Mouse (Mus musculus): ENCODE data around the gene Abcb4. TPM values are rescaled to one million over a fixed set of nuclear protein-coding genes. Genes with fewer than 3 reads are reported as not detected.

Abcb4 gene
- polyA plus RNA-seq, 2 experiments = 25.1 to 27.1 TPM

- no peak overlapping the region for H3K4me2 ChIP-seq (ENCODE audit: low read depth)
- H3K9me3 ChIP-seq (ENCODE audit: control insufficient read depth, low read length) = no peaks in the 10 kb centered on the region
- no peaks in the 10 kb centered on the region for H3K27me3 ChIP-seq (ENCODE audit: control insufficient read depth, insufficient read depth, low read length)
- DNase-seq (ENCODE audit: low read depth in 3 of 3, low spot score in 3 of 3) (no peak), ATAC-seq (ENCODE audit: insufficient read depth) (no peak)
- no peak for TF ChIP-seq CTCF (IDR thresholded peaks at IDR 0.05; ENCODE audit: low read depth)
- TF ChIP-seq EP300 (IDR thresholded peaks at IDR 0.05; ENCODE audit: low read depth) = no peak
- H3K27ac ChIP-seq = no peak overlapping the region
- H3K4me1 ChIP-seq (replicated peaks; ENCODE audit: control insufficient read depth in 2 of 2, insufficient read depth in 2 of 2, low read length in 1 of 2) = peaks cover 0 to 3% of the 10 kb centered on the region in 2 experiments; a peak in 1 of 4 replicates
- H3K9ac ChIP-seq (replicated peaks) = no peak overlapping the region
- WGBS (ENCODE audit: insufficient replicate concordance) = 68% methylated on average over 2 of the region's 2 CpGs
- no peaks in the 10 kb centered on the region for H3K36me3 ChIP-seq (replicated peaks; ENCODE audit: control insufficient read depth, insufficient read depth, low read depth)
- H3K4me3 ChIP-seq (ENCODE audit: insufficient read depth in 1 of 2, low read depth in 2 of 2, low read length in 2 of 2) = no peak overlapping the region
Measured at GRCm38 (mm10) chr5:8877086-8877485, 16.4 kb upstream of the Abcb4 start.

- Histone ChIP-seq H3K4me2 (ENCODE audit: low read depth) (no peak overlapping the region), H3K27me3 (ENCODE audit: control insufficient read depth, insufficient read depth, low read length) (no peaks in the 10 kb centered on the region), H3K4me1 (replicated peaks; ENCODE audit: control insufficient read depth in 2 of 2, insufficient read depth in 2 of 2, low read length in 1 of 2) (peaks cover 0 to 2% of the 10 kb centered on the region in 2 experiments; a peak in 1 of 4 replicates), H3K27ac (no peak overlapping the region), H3K9ac (replicated peaks) (no peak overlapping the region), H3K9me3 (ENCODE audit: control insufficient read depth, low read length) (no peaks in the 10 kb centered on the region), H3K4me3 (ENCODE audit: insufficient read depth in 1 of 2, low read depth in 2 of 2, low read length in 2 of 2) (no peak overlapping the region), H3K36me3 (replicated peaks; ENCODE audit: control insufficient read depth, insufficient read depth, low read depth) (no peaks in the 10 kb centered on the region)
- 38% methylated on average over 5 of the region's 5 CpGs for WGBS (ENCODE audit: insufficient replicate concordance)
- TF ChIP-seq CTCF (IDR thresholded peaks at IDR 0.05; ENCODE audit: low read depth) (no peak), EP300 (IDR thresholded peaks at IDR 0.05; ENCODE audit: low read depth) (no peak)
- ATAC-seq (ENCODE audit: insufficient read depth) (no peak), DNase-seq (ENCODE audit: low read depth in 3 of 3, low spot score in 3 of 3) (no peak)
Measured at GRCm38 (mm10) chr5:8877800-8878199, 15.7 kb upstream of the Abcb4 start.

DNA sequence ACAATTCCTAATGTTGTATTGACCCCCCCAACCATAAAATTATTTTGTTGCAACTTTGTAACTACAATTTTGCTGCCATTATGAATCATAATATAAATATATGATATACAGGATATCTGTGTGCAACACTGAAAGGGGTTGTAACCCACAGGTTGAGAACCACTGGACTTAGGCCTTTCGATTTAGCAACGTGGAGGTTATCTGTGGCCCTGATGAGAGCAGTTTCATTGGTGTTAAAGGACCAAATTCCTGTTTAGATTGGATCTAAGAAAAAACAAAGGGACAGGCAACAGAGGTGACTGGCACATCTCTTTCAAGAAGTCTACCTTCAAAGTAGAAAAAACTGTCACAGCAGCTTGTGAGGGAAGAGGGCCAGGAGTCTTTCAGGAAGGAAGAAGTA lies 7.7 kb upstream of the Abcb4 start:
- no peak for ATAC-seq (ENCODE audit: insufficient read depth)
- DNase-seq (ENCODE audit: low read depth in 3 of 3, low spot score in 3 of 3) = no peak
- Histone ChIP-seq H3K27ac (no peak overlapping the region), H3K36me3 (replicated peaks; ENCODE audit: control insufficient read depth, insufficient read depth, low read depth) (no peaks in the 10 kb centered on the region), H3K27me3 (ENCODE audit: control insufficient read depth, insufficient read depth, low read length) (no peaks in the 10 kb centered on the region), H3K9ac (replicated peaks) (no peak overlapping the region), H3K4me2 (ENCODE audit: low read depth) (no peak overlapping the region), H3K4me3 (ENCODE audit: insufficient read depth in 1 of 2, low read depth in 2 of 2, low read length in 2 of 2) (no peak overlapping the region), H3K9me3 (ENCODE audit: control insufficient read depth, low read length) (no peaks in the 10 kb centered on the region), H3K4me1 (replicated peaks; ENCODE audit: control insufficient read depth in 2 of 2, insufficient read depth in 2 of 2, low read length in 1 of 2) (no peaks in the 10 kb centered on the region)
- 55% methylated on average over 2 of the region's 2 CpGs for WGBS (ENCODE audit: insufficient replicate concordance)
- TF ChIP-seq CTCF (IDR thresholded peaks at IDR 0.05; ENCODE audit: low read depth) = no peak

DNA sequence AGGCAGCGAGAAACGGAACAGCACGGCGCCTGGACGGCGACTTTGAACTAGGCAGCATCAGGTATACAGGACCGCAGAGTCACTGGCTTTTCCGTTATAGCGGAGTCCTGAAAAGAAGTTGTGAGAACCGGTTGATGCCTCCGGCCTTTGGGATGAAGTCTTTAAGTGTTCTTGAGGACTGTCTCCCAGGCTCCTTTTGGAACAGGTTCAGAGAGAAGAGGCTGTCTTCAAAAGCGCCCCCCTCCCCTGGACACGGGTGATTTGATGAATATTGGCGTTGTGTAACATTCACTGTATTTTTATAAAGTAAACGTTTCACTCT lies 548 bp downstream of the Abcb4 start:
- WGBS (ENCODE audit: insufficient replicate concordance) = under 1% methylated on average over 15 of the region's 15 CpGs
- H3K4me3 ChIP-seq (ENCODE audit: insufficient read depth in 1 of 2, low read depth in 2 of 2, low read length in 2 of 2) = peak overlapping the region; percentile 63 to 70
- H3K36me3 ChIP-seq (replicated peaks; ENCODE audit: control insufficient read depth, insufficient read depth, low read depth) = peaks cover 22% of the 10 kb centered on the region
- H3K27ac ChIP-seq = peak overlapping the region; percentile 96
- H3K27me3 ChIP-seq (ENCODE audit: control insufficient read depth, insufficient read depth, low read length) = no peaks in the 10 kb centered on the region
- H3K4me2 ChIP-seq (ENCODE audit: low read depth) = peak overlapping the region; percentile 93
- peak overlapping the region; percentile 81 for H3K9ac ChIP-seq (replicated peaks)
- H3K4me1 ChIP-seq (replicated peaks; ENCODE audit: control insufficient read depth in 2 of 2, insufficient read depth in 2 of 2, low read length in 1 of 2) = peaks cover 20 to 24% of the 10 kb centered on the region in 2 experiments
- peak in 1 of 3 experiments; percentile 28 for DNase-seq (ENCODE audit: low read depth in 3 of 3, low spot score in 3 of 3)
- ATAC-seq (ENCODE audit: insufficient read depth) = no peak
- TF ChIP-seq EP300 (IDR thresholded peaks at IDR 0.05; ENCODE audit: low read depth) = no peak
- no peak for TF ChIP-seq CTCF (IDR thresholded peaks at IDR 0.05; ENCODE audit: low read depth)
- no peaks in the 10 kb centered on the region for H3K9me3 ChIP-seq (ENCODE audit: control insufficient read depth, low read length)

- peak overlapping the region; percentile 81 for H3K9ac ChIP-seq (replicated peaks)
- H3K4me3 ChIP-seq (ENCODE audit: insufficient read depth in 1 of 2, low read depth in 2 of 2, low read length in 2 of 2) = peak overlapping the region; percentile 63 to 70
- H3K36me3 ChIP-seq (replicated peaks; ENCODE audit: control insufficient read depth, insufficient read depth, low read depth) = peaks cover 27% of the 10 kb centered on the region
- TF ChIP-seq EP300 (IDR thresholded peaks at IDR 0.05; ENCODE audit: low read depth) (peak; percentile 97), CTCF (IDR thresholded peaks at IDR 0.05; ENCODE audit: low read depth) (no peak)
- H3K9me3 ChIP-seq (ENCODE audit: control insufficient read depth, low read length) = no peaks in the 10 kb centered on the region
- peaks cover 20 to 24% of the 10 kb centered on the region in 2 experiments for H3K4me1 ChIP-seq (replicated peaks; ENCODE audit: control insufficient read depth in 2 of 2, insufficient read depth in 2 of 2, low read length in 1 of 2)
- ATAC-seq (ENCODE audit: insufficient read depth) = peak; percentile 71
- peak; percentile 77 to 90 (median 78) for DNase-seq (ENCODE audit: low read depth in 3 of 3, low spot score in 3 of 3)
- peak overlapping the region; percentile 93 for H3K4me2 ChIP-seq (ENCODE audit: low read depth)
- 11% methylated on average over 15 of the region's 15 CpGs for WGBS (ENCODE audit: insufficient replicate concordance)
- H3K27me3 ChIP-seq (ENCODE audit: control insufficient read depth, insufficient read depth, low read length) = no peaks in the 10 kb centered on the region
- peak overlapping the region; percentile 96 for H3K27ac ChIP-seq
Measured at GRCm38 (mm10) chr5:8894641-8895490, 1.3 kb downstream of the Abcb4 start.
